Mouse (Mus musculus) heart, embryonic 10.5 days (tissue): Measurements from ENCODE around the gene Rfesd. TPM values are rescaled to one million over a fixed set of nuclear protein-coding genes. Genes with fewer than 3 reads are reported as not detected.

ENCODE experiments used
- DNase-seq: peaks from one replicate; pipeline ENCODE4 v3.0.0-alpha.2; 2017; ENCODE audit warnings: low spot score
- H3K27ac ChIP-seq: fragments of 300-500 bp; sonication (generic); 2 replicates; pipeline ENCODE4 v1.5.1; 2016; ENCODE audit warnings: mild to moderate bottlenecking
- H3K27me3 ChIP-seq: fragments of 300-500 bp; sonication (generic); 2 replicates; pipeline ENCODE4 v1.6.1; 2016; ENCODE audit warnings: mild to moderate bottlenecking; ENCODE audit not compliant: poor library complexity, insufficient read depth, severe bottlenecking
- H3K36me3 ChIP-seq: fragments of 300-500 bp; sonication (generic); 2 replicates; pipeline ENCODE4 v1.6.1; 2016; ENCODE audit warnings: mild to moderate bottlenecking, moderate library complexity
- H3K4me1 ChIP-seq: fragments of 300-500 bp; sonication (generic); 2 replicates; pipeline ENCODE4 v1.6.1; 2016; ENCODE audit warnings: mild to moderate bottlenecking
- H3K4me3 ChIP-seq: fragments of 300-500 bp; sonication (generic); 2 replicates; pipeline ENCODE4 v1.5.1; 2016; ENCODE audit warnings: mild to moderate bottlenecking, moderate library complexity
- H3K9me3 ChIP-seq: fragments of 300-500 bp; sonication (generic); 2 replicates; pipeline ENCODE4 v1.6.1; 2016; ENCODE audit warnings: mild to moderate bottlenecking, moderate library complexity
- WGBS: fragments of 180-500 bp; shearing (Covaris S2); methylation state at CpG from one replicate; pipeline ENCODE4 v1.1.7; 2016; 5-methylcytosine and 5-hydroxymethylcytosine counted together
- polyA plus RNA-seq: library from polyadenylated mRNA; unstranded; fragments of >200 nt; fragmentation: Nextera tagmentation; extraction: Ambion mirVana; gene quantifications from 2 replicates; pipeline ENCODE4 v1.2.1, GENCODE M21; 2016

Gene Rfesd
- polyA plus RNA-seq, result 36.2 and 37.0 TPM in 2 replicates

- WGBS, result 1% methylated on average over 50 of the region's 50 CpGs
- no peaks in the 10 kb centered on the region for H3K27me3 ChIP-seq
- no peaks in the 10 kb centered on the region for H3K4me1 ChIP-seq
- peak within 1 kb of the TSS; percentile 83 for H3K4me3 ChIP-seq
- no peaks in the 10 kb centered on the region for H3K9me3 ChIP-seq
- peak; percentile 99 for DNase-seq
- H3K27ac ChIP-seq, result peak within 1 kb of the TSS; percentile 97
- H3K36me3 ChIP-seq, result no peaks in the 10 kb centered on the region
These were observed at the start of gene Rfesd for GRCm38 (mm10) chr13:76017974-76018843. Rfesd (minus strand) TSS chr13:76018719.

GRCm38 (mm10) chr13:76064363-76064945, 45.9 kb upstream of the Rfesd start:
- Histone ChIP-seq H3K9me3 (no peaks in the 10 kb centered on the region), H3K27me3 (no peaks in the 10 kb centered on the region), H3K36me3 (no peaks in the 10 kb centered on the region; the same call in 1 of the 2 replicates), H3K27ac (no peak overlapping the region), H3K4me3 (no peak overlapping the region), H3K4me1 (no peaks in the 10 kb centered on the region)
- DNase-seq, result no peak
- 82% methylated on average over 13 of the region's 13 CpGs for WGBS

GRCm38 (mm10) chr13:76063548-76063947, 45.0 kb upstream of the Rfesd start:
- H3K27ac ChIP-seq, result no peak overlapping the region
- H3K4me3 ChIP-seq, result no peak overlapping the region
- no peaks in the 10 kb centered on the region for H3K4me1 ChIP-seq
- 92% methylated on average over 4 of the region's 4 CpGs for WGBS
- no peaks in the 10 kb centered on the region; the same call in 1 of the 2 replicates for H3K27me3 ChIP-seq
- no peak for DNase-seq
- H3K9me3 ChIP-seq, result no peaks in the 10 kb centered on the region
- H3K36me3 ChIP-seq, result no peaks in the 10 kb centered on the region; the same call in 1 of the 2 replicates

- H3K27me3 ChIP-seq, result peaks cover 7% of the 10 kb centered on the region; the same call in 1 of the 2 replicates
- DNase-seq, result no peak
- WGBS, result 91% methylated on average over 3 of the region's 3 CpGs
These were observed 44.0 kb upstream of the Rfesd start for GRCm38 (mm10) chr13:76062569-76062968.

GRCm38 (mm10) chr13:76062126-76062525, 43.6 kb upstream of the Rfesd start:
- DNase-seq, result no peak
- WGBS, result 88% methylated on average over 3 of the region's 3 CpGs
- H3K9me3 ChIP-seq, result no peaks in the 10 kb centered on the region
- H3K4me3 ChIP-seq, result no peak overlapping the region
- no peaks in the 10 kb centered on the region for H3K4me1 ChIP-seq
- no peaks in the 10 kb centered on the region; the same call in 1 of the 2 replicates for H3K36me3 ChIP-seq
- H3K27me3 ChIP-seq, result peaks cover 12% of the 10 kb centered on the region; the same call in 1 of the 2 replicates
- H3K27ac ChIP-seq, result no peak overlapping the region

More at GRCm38 (mm10) chr13:76062569-76062968, 44.0 kb upstream of the Rfesd start:
- Histone ChIP-seq H3K4me3 (no peak overlapping the region), H3K4me1 (no peaks in the 10 kb centered on the region), H3K27ac (no peak overlapping the region), H3K9me3 (no peaks in the 10 kb centered on the region), H3K36me3 (no peaks in the 10 kb centered on the region; the same call in 1 of the 2 replicates)

- Histone ChIP-seq H3K9me3 (no peaks in the 10 kb centered on the region), H3K27ac (no peak overlapping the region), H3K27me3 (peaks cover 35% of the 10 kb centered on the region), H3K36me3 (no peaks in the 10 kb centered on the region; the same call in 1 of the 2 replicates), H3K4me1 (peaks cover 16% of the 10 kb centered on the region), H3K4me3 (no peak overlapping the region)
- no peak for DNase-seq
- WGBS, result 84% methylated on average over 4 of the region's 4 CpGs
These were observed 41.1 kb upstream of the Rfesd start for GRCm38 (mm10) chr13:76059591-76059990.

- H3K27ac ChIP-seq, result no peak overlapping the region
- H3K9me3 ChIP-seq, result no peaks in the 10 kb centered on the region
- no peak for DNase-seq
- peaks cover 16% of the 10 kb centered on the region for H3K4me1 ChIP-seq
- H3K4me3 ChIP-seq, result no peak overlapping the region
- H3K27me3 ChIP-seq, result peaks cover 54% of the 10 kb centered on the region
- WGBS, result 70% methylated on average over 10 of the region's 10 CpGs
- H3K36me3 ChIP-seq, result no peaks in the 10 kb centered on the region
These were observed 38.9 kb upstream of the Rfesd start for GRCm38 (mm10) chr13:76057267-76058069.

- Histone ChIP-seq H3K27ac (peak within 1 kb of the TSS; percentile 71; the same call in 1 of the 2 replicates), H3K9me3 (no peaks in the 10 kb centered on the region), H3K36me3 (no peaks in the 10 kb centered on the region), H3K4me3 (peak within 1 kb of the TSS; percentile 66), H3K4me1 (peaks cover 16% of the 10 kb centered on the region), H3K27me3 (peaks cover 54% of the 10 kb centered on the region)
- no peak for DNase-seq
- WGBS, result 14% methylated on average over 10 of the region's 10 CpGs
These were observed 38.4 kb upstream of the Rfesd start, which contains the start of gene Gpr150 for GRCm38 (mm10) chr13:76056896-76057266. Gpr150 (minus strand) TSS chr13:76056996.

GRCm38 (mm10) chr13:76056261-76056724, 37.8 kb upstream of the Rfesd start:
- Histone ChIP-seq H3K36me3 (no peaks in the 10 kb centered on the region), H3K4me3 (peak overlapping the region; percentile 66), H3K27me3 (peaks cover 54% of the 10 kb centered on the region), H3K4me1 (peaks cover 16% of the 10 kb centered on the region), H3K27ac (peak overlapping the region; percentile 71; the same call in 1 of the 2 replicates), H3K9me3 (no peaks in the 10 kb centered on the region)
- under 1% methylated on average over 34 of the region's 34 CpGs for WGBS
- peak; percentile 87 for DNase-seq

- peaks cover 54% of the 10 kb centered on the region for H3K27me3 ChIP-seq
- H3K4me3 ChIP-seq, result peak overlapping the region; percentile 66
- DNase-seq, result peak; percentile 93
- H3K4me1 ChIP-seq, result peaks cover 16% of the 10 kb centered on the region
- H3K27ac ChIP-seq, result peak overlapping the region; percentile 71; the same call in 1 of the 2 replicates
- WGBS, result 1% methylated on average over 59 of the region's 59 CpGs
- H3K36me3 ChIP-seq, result no peaks in the 10 kb centered on the region
- no peaks in the 10 kb centered on the region for H3K9me3 ChIP-seq
These were observed 37.1 kb upstream of the Rfesd start for GRCm38 (mm10) chr13:76055391-76056232.

GRCm38 (mm10) chr13:76044971-76045370, 26.5 kb upstream of the Rfesd start:
- H3K27me3 ChIP-seq, result no peaks in the 10 kb centered on the region
- H3K9me3 ChIP-seq, result no peaks in the 10 kb centered on the region
- no peaks in the 10 kb centered on the region for H3K36me3 ChIP-seq
- no peak overlapping the region for H3K27ac ChIP-seq
- H3K4me3 ChIP-seq, result no peak overlapping the region
- H3K4me1 ChIP-seq, result no peaks in the 10 kb centered on the region
- no peak for DNase-seq

- Histone ChIP-seq H3K27me3 (no peaks in the 10 kb centered on the region), H3K4me3 (no peak overlapping the region), H3K27ac (no peak overlapping the region), H3K9me3 (no peaks in the 10 kb centered on the region), H3K36me3 (no peaks in the 10 kb centered on the region), H3K4me1 (no peaks in the 10 kb centered on the region)
- WGBS, result 62% methylated on average over 1 of the region's 1 CpGs
- DNase-seq, result no peak
These were observed 23.9 kb upstream of the Rfesd start for GRCm38 (mm10) chr13:76042455-76042854.
